Mouse (Mus musculus) c-Kit-positive CD71-positive TER-119-negative erythroid progenitor cells, embryonic 14.5 days (primary cell): ENCODE data around the gene Dda1.

ENCODE experiments used
- DNase-seq: peaks from one replicate; pipeline ENCODE4 v3.0.0-alpha.2; 2013; ENCODE audit warnings: low read depth

Gene Dda1

GRCm38 (mm10) chr8:71469411-71469810, 412 bp downstream of the Dda1 start:
- no peak for DNase-seq

GRCm38 (mm10) chr8:71470146-71470912, 1.3 kb downstream of the Dda1 start:
- no peak for DNase-seq

- DNase-seq = no peak
Observed at GRCm38 (mm10) chr8:71470913-71471255, 1.9 kb downstream of the Dda1 start.

GRCm38 (mm10) chr8:71471861-71472260, 2.9 kb downstream of the Dda1 start:
- no peak for DNase-seq

- DNase-seq = no peak
Observed at GRCm38 (mm10) chr8:71472601-71473386, 3.8 kb downstream of the Dda1 start.

- no peak for DNase-seq
Observed at GRCm38 (mm10) chr8:71474344-71474743, 5.3 kb downstream of the Dda1 start.

GRCm38 (mm10) chr8:71474785-71475701, 6.0 kb downstream of the Dda1 start:
- DNase-seq = no peak

GRCm38 (mm10) chr8:71475702-71476075, 6.7 kb downstream of the Dda1 start:
- no peak for DNase-seq

- no peak for DNase-seq
Observed at GRCm38 (mm10) chr8:71476099-71476940, 7.3 kb downstream of the Dda1 start.

- DNase-seq = no peak
Observed at GRCm38 (mm10) chr8:71477196-71477845, 8.3 kb downstream of the Dda1 start.

- no peak for DNase-seq
Observed at GRCm38 (mm10) chr8:71478943-71479342, 9.9 kb downstream of the Dda1 start.

GRCm38 (mm10) chr8:71483932-71484331, 14.9 kb downstream of the Dda1 start:
- DNase-seq = peak; percentile 78

- DNase-seq = no peak
Observed at GRCm38 (mm10) chr8:71484736-71485135, 15.7 kb downstream of the Dda1 start.

- no peak for DNase-seq
Observed at GRCm38 (mm10) chr8:71485142-71486135, 16.4 kb downstream of the Dda1 start, which contains the start of gene Ano8. TSS of gene Ano8 (minus strand) at chr8:71485963.

- no peak for DNase-seq
Observed at GRCm38 (mm10) chr8:71486136-71486529, 17.1 kb downstream of the Dda1 start.

GRCm38 (mm10) chr8:71487691-71488445, 18.9 kb downstream of the Dda1 start, which contains the start of gene Gtpbp3:
TSS of gene Gtpbp3 (plus strand) at chr8:71488103.
- no peak for DNase-seq

GRCm38 (mm10) chr8:71488454-71488853, 19.5 kb downstream of the Dda1 start:
- DNase-seq = peak; percentile 98

GRCm38 (mm10) chr8:71495039-71495438, 26.0 kb downstream of the Dda1 start:
- peak; percentile 67 for DNase-seq

GRCm38 (mm10) chr8:71495811-71496210, 26.8 kb downstream of the Dda1 start:
- no peak for DNase-seq
